Mouse (Mus musculus): ENCODE results near the gene Msx3. TPM values are rescaled to one million over a fixed set of nuclear protein-coding genes. Genes with fewer than 3 reads are reported as not detected.

Gene Msx3
- polyA plus RNA-seq (2015; fragmentation: Nextera tagmentation; extraction: Ambion mirVana): 1.2 TPM in 2 replicates

GRCm38 (mm10) chr7:140048361-140049114, at the start of gene Msx3:
TSS of gene Msx3 (minus strand) at chr7:140049089.
- ATAC-seq (replicated peaks): peak; percentile 37
- H3K27ac ChIP-seq: no peak within 1 kb of the TSS
- H3K4me2 ChIP-seq: peak within 1 kb of the TSS; percentile 49
- peaks cover 22% of the 10 kb centered on the region for H3K4me1 ChIP-seq
- H3K36me3 ChIP-seq (replicated peaks): no peaks in the 10 kb centered on the region
- H3K9me3 ChIP-seq: no peaks in the 10 kb centered on the region
- H3K27me3 ChIP-seq (replicated peaks): peaks cover 99% of the 10 kb centered on the region
- peak within 1 kb of the TSS; percentile 33 for H3K4me3 ChIP-seq
- H3K9ac ChIP-seq: no peak within 1 kb of the TSS
- 1% methylated on average over 56 of the region's 56 CpGs for WGBS

GRCm38 (mm10) chr7:140098466-140098865, 49.6 kb upstream of the Msx3 start:
- H3K4me2 ChIP-seq: no peak overlapping the region
- whole genome bisulfite sequencing: 96% methylated on average over 1 of the region's 1 CpGs
- no peak overlapping the region for H3K9ac ChIP-seq
- no peak for ATAC-seq (replicated peaks)
- no peaks in the 10 kb centered on the region for H3K9me3 ChIP-seq
- peaks cover 12% of the 10 kb centered on the region for H3K4me1 ChIP-seq
- H3K36me3 ChIP-seq (replicated peaks): no peaks in the 10 kb centered on the region
- no peaks in the 10 kb centered on the region for H3K27me3 ChIP-seq (replicated peaks)
- no peak overlapping the region for H3K4me3 ChIP-seq
- no peak overlapping the region for H3K27ac ChIP-seq

- Histone ChIP-seq H3K27me3 (replicated peaks) (no peaks in the 10 kb centered on the region), H3K4me1 (no peaks in the 10 kb centered on the region), H3K4me3 (no peak overlapping the region), H3K4me2 (no peak overlapping the region), H3K9ac (no peak overlapping the region), H3K9me3 (no peaks in the 10 kb centered on the region), H3K36me3 (replicated peaks) (no peaks in the 10 kb centered on the region), H3K27ac (no peak overlapping the region)
- ATAC-seq (replicated peaks): no peak
Observed at GRCm38 (mm10) chr7:140096055-140096454, 47.2 kb upstream of the Msx3 start.

GRCm38 (mm10) chr7:140095556-140095955, 46.7 kb upstream of the Msx3 start:
- Histone ChIP-seq H3K4me1 (no peaks in the 10 kb centered on the region), H3K4me2 (no peak overlapping the region), H3K9ac (no peak overlapping the region), H3K36me3 (replicated peaks) (no peaks in the 10 kb centered on the region), H3K27ac (no peak overlapping the region), H3K9me3 (no peaks in the 10 kb centered on the region), H3K27me3 (replicated peaks) (no peaks in the 10 kb centered on the region), H3K4me3 (no peak overlapping the region)
- no peak for ATAC-seq (replicated peaks)
- WGBS: 61% methylated on average over 1 of the region's 1 CpGs

GRCm38 (mm10) chr7:140094954-140095353, 46.1 kb upstream of the Msx3 start:
- no peaks in the 10 kb centered on the region for H3K4me1 ChIP-seq
- H3K9ac ChIP-seq: no peak overlapping the region
- no peak overlapping the region for H3K27ac ChIP-seq
- H3K4me3 ChIP-seq: no peak overlapping the region
- WGBS: 77% methylated on average over 5 of the region's 5 CpGs
- H3K36me3 ChIP-seq (replicated peaks): no peaks in the 10 kb centered on the region
- no peak overlapping the region for H3K4me2 ChIP-seq
- no peaks in the 10 kb centered on the region for H3K27me3 ChIP-seq (replicated peaks)
- no peak for ATAC-seq (replicated peaks)
- H3K9me3 ChIP-seq: no peaks in the 10 kb centered on the region

GRCm38 (mm10) chr7:140092924-140093528, 44.1 kb upstream of the Msx3 start, which contains the start of gene Prap1:
TSS of gene Prap1 (plus strand) at chr7:140093395.
- H3K4me3 ChIP-seq: no peak within 1 kb of the TSS
- no peaks in the 10 kb centered on the region for H3K36me3 ChIP-seq (replicated peaks)
- no peak within 1 kb of the TSS for H3K4me2 ChIP-seq
- H3K4me1 ChIP-seq: no peaks in the 10 kb centered on the region
- no peaks in the 10 kb centered on the region for H3K9me3 ChIP-seq
- no peak within 1 kb of the TSS for H3K9ac ChIP-seq
- 59% methylated on average over 5 of the region's 5 CpGs for WGBS
- H3K27ac ChIP-seq: no peak within 1 kb of the TSS
- H3K27me3 ChIP-seq (replicated peaks): no peaks in the 10 kb centered on the region
- no peak for ATAC-seq (replicated peaks)

GRCm38 (mm10) chr7:140090601-140091000, 41.7 kb upstream of the Msx3 start:
- Histone ChIP-seq H3K27me3 (replicated peaks) (no peaks in the 10 kb centered on the region), H3K9ac (no peak overlapping the region), H3K36me3 (replicated peaks) (no peaks in the 10 kb centered on the region), H3K9me3 (no peaks in the 10 kb centered on the region), H3K27ac (no peak overlapping the region), H3K4me1 (no peaks in the 10 kb centered on the region), H3K4me2 (no peak overlapping the region), H3K4me3 (no peak overlapping the region)
- no peak for ATAC-seq (replicated peaks)
- 69% methylated on average over 10 of the region's 10 CpGs for WGBS

GRCm38 (mm10) chr7:140082242-140082678, 33.4 kb upstream of the Msx3 start, which contains the start of gene Caly:
TSS of gene Caly (minus strand) at chr7:140082548.
- Histone ChIP-seq H3K36me3 (replicated peaks) (no peaks in the 10 kb centered on the region), H3K27me3 (replicated peaks) (no peaks in the 10 kb centered on the region), H3K27ac (peak within 1 kb of the TSS; percentile 96), H3K9ac (peak within 1 kb of the TSS; percentile 76), H3K4me3 (peak within 1 kb of the TSS; percentile 66), H3K4me2 (peak within 1 kb of the TSS; percentile 51), H3K9me3 (no peaks in the 10 kb centered on the region), H3K4me1 (peaks cover 31% of the 10 kb centered on the region)
- ATAC-seq (replicated peaks): peak; percentile 90
- 2% methylated on average over 18 of the region's 18 CpGs for WGBS

- Histone ChIP-seq H3K4me3 (peak overlapping the region; percentile 66), H3K27me3 (replicated peaks) (no peaks in the 10 kb centered on the region), H3K36me3 (replicated peaks) (no peaks in the 10 kb centered on the region), H3K9me3 (no peaks in the 10 kb centered on the region), H3K27ac (peak overlapping the region; percentile 96), H3K4me1 (peaks cover 31% of the 10 kb centered on the region), H3K9ac (peak overlapping the region; percentile 76), H3K4me2 (peak overlapping the region; percentile 51)
- peak; percentile 48 for ATAC-seq (replicated peaks)
- WGBS: 7% methylated on average over 20 of the region's 20 CpGs
Observed at GRCm38 (mm10) chr7:140081408-140082241, 32.7 kb upstream of the Msx3 start.

GRCm38 (mm10) chr7:140080503-140081156, 31.7 kb upstream of the Msx3 start:
- H3K4me1 ChIP-seq: peaks cover 31% of the 10 kb centered on the region
- ATAC-seq (replicated peaks): peak; percentile 79
- no peaks in the 10 kb centered on the region for H3K9me3 ChIP-seq
- H3K27me3 ChIP-seq (replicated peaks): no peaks in the 10 kb centered on the region
- WGBS: under 1% methylated on average over 24 of the region's 24 CpGs
- peak overlapping the region; percentile 96 for H3K27ac ChIP-seq
- H3K4me2 ChIP-seq: peak overlapping the region; percentile 51
- no peaks in the 10 kb centered on the region for H3K36me3 ChIP-seq (replicated peaks)
- peak overlapping the region; percentile 66 for H3K4me3 ChIP-seq
- H3K9ac ChIP-seq: peak overlapping the region; percentile 76

GRCm38 (mm10) chr7:140078711-140079110, 29.8 kb upstream of the Msx3 start:
- Histone ChIP-seq H3K36me3 (replicated peaks) (no peaks in the 10 kb centered on the region; the same call in 1 of the 2 replicates), H3K27me3 (replicated peaks) (peaks cover 5% of the 10 kb centered on the region; the same call in 1 of the 2 replicates), H3K27ac (no peak overlapping the region), H3K4me1 (peaks cover 31% of the 10 kb centered on the region), H3K9me3 (no peaks in the 10 kb centered on the region), H3K9ac (no peak overlapping the region), H3K4me2 (peak overlapping the region; percentile 51; the same call in 1 of the 2 replicates), H3K4me3 (no peak overlapping the region)
- WGBS: 7% methylated on average over 5 of the region's 5 CpGs
- ATAC-seq (replicated peaks): no peak
